Mouse (Mus musculus): ENCODE measurements around the gene Chmp2a. TPM values are rescaled to one million over a fixed set of nuclear protein-coding genes. Genes with fewer than 3 reads are reported as not detected.

The Chmp2a gene
- polyA plus RNA-seq, 1 experiment from 2014 or later: 140 TPM

DNA sequence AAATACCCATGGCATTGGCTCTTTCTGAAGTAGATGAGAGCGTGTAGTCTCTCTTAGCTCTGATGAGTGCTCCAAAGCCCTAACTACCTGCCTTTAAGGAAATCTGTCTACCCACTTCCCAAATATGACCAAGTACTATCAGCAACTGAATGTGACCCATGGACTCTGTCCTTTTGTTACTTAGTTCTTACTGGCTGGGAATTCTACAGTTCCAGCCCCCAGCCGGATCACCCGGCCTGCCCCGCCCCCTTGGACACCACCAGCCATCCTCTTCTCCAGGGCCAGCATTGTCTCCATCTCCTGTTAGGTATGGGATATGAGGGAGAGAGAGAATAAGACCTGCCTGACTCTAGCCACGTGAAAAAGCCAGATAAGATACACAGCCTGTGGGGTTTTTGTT is 36.6 kb downstream of the Chmp2a start, which contains the start of gene Slc27a5:
Gene Slc27a5 (minus strand): TSS at position 140 of the 400 bp plus-strand sequence.
- WGBS: 80% methylated on average over 5 of the region's 5 CpGs

DNA sequence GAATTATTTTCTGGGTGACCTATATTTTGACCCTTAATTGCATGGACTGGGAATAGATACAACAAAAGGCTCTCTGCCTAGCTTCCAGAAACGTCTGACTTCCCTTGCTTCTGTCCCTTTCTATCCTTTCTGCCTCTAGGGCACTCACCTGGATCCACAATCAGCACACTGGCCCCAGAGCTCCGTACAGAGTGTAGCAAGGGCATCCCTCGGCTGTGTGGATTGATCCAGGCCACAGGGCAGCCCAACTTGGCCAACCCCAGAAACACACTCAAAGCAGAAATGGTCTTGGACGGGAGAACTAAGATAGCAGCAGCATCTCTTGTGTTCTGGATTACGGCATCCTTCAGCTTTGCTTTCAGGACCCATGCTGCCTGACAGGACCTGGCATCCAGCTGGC is 37.4 kb downstream of the Chmp2a start:
- H3K27me3 ChIP-seq (ENCODE audit: control insufficient read depth, insufficient read depth, low read length): no peaks in the 10 kb centered on the region
- WGBS: 74% methylated on average over 5 of the region's 5 CpGs
- no peak overlapping the region for H3K9ac ChIP-seq (ENCODE audit: low read length)
- no peak for DNase-seq (ENCODE audit: low spot score, missing footprints)
- no peak for ATAC-seq (ENCODE audit: low FRiP score)
- H3K4me3 ChIP-seq (ENCODE audit: low read depth, low read length): no peak overlapping the region
- no peaks in the 10 kb centered on the region for H3K4me1 ChIP-seq (ENCODE audit: control insufficient read depth, insufficient read depth, low read length)
- H3K9me3 ChIP-seq (ENCODE audit: control insufficient read depth, low read length): no peaks in the 10 kb centered on the region
- no peak overlapping the region for H3K4me2 ChIP-seq
- no peak overlapping the region for H3K27ac ChIP-seq (ENCODE audit: low read depth, low read length)
- no peaks in the 10 kb centered on the region for H3K36me3 ChIP-seq (ENCODE audit: control insufficient read depth, insufficient read depth, low read length)

More for the DNA sequence above, 36.6 kb downstream of the Chmp2a start, which contains the start of gene Slc27a5:
- Histone ChIP-seq H3K9me3 (ENCODE audit: control insufficient read depth, low read length) (no peaks in the 10 kb centered on the region), H3K4me1 (ENCODE audit: control insufficient read depth, insufficient read depth, low read length) (no peaks in the 10 kb centered on the region), H3K27ac (ENCODE audit: low read depth, low read length) (no peak within 1 kb of the TSS), H3K27me3 (ENCODE audit: control insufficient read depth, insufficient read depth, low read length) (no peaks in the 10 kb centered on the region), H3K4me2 (no peak within 1 kb of the TSS), H3K9ac (ENCODE audit: low read length) (no peak within 1 kb of the TSS), H3K4me3 (ENCODE audit: low read depth, low read length) (no peak within 1 kb of the TSS), H3K36me3 (ENCODE audit: control insufficient read depth, insufficient read depth, low read length) (no peaks in the 10 kb centered on the region)
- DNase-seq (ENCODE audit: low spot score, missing footprints): no peak
- no peak for ATAC-seq (ENCODE audit: low FRiP score)

DNA sequence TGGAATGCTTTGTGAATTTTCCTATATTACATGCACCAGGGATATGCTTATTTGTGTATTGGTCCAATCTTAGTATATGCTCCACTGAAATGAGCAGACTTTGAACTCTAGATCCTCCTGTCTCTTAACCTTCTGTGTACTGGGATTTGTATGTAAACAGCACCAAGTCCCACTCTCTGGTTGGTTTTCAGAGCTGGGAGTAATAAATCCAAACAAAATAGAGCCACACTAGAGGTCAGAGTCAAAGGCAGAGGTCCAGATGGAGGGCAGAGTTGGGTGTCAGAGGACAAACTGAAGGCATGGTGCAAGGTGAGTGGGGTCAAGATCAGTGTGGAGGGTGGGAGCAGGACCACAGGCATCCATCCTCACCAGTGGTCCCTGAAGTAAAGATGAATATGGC is 38.7 kb downstream of the Chmp2a start:
- Histone ChIP-seq H3K4me2 (no peak overlapping the region), H3K4me1 (ENCODE audit: control insufficient read depth, insufficient read depth, low read length) (no peaks in the 10 kb centered on the region), H3K27me3 (ENCODE audit: control insufficient read depth, insufficient read depth, low read length) (no peaks in the 10 kb centered on the region), H3K4me3 (ENCODE audit: low read depth, low read length) (no peak overlapping the region), H3K9ac (ENCODE audit: low read length) (no peak overlapping the region), H3K36me3 (ENCODE audit: control insufficient read depth, insufficient read depth, low read length) (no peaks in the 10 kb centered on the region), H3K9me3 (ENCODE audit: control insufficient read depth, low read length) (no peaks in the 10 kb centered on the region), H3K27ac (ENCODE audit: low read depth, low read length) (no peak overlapping the region)
- no peak for DNase-seq (ENCODE audit: low spot score, missing footprints)
- no peak for ATAC-seq (ENCODE audit: low FRiP score)

DNA sequence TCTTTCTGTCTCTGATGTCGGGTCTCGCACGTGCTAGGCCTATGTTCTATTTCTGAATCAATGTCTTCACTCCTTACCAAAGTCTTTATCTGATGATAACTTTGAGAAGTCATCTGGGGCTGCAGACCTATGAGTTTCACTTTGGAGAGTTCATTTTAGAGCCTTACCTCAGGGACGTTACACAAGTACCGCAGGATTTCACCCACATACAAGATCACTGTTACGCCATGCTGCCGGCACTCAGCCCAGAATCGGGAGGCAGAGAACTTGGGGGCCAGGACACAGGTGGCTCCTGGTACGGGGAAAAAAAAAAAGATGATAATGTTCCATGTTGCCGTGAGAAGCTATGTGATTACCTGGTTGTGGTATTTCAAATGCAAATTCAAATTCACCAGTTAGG is 41.5 kb downstream of the Chmp2a start:
- 88% methylated on average over 10 of the region's 10 CpGs for WGBS
- Histone ChIP-seq H3K4me1 (ENCODE audit: control insufficient read depth, insufficient read depth, low read length) (no peaks in the 10 kb centered on the region), H3K27me3 (ENCODE audit: control insufficient read depth, insufficient read depth, low read length) (no peaks in the 10 kb centered on the region), H3K4me3 (ENCODE audit: low read depth, low read length) (no peak overlapping the region), H3K9me3 (ENCODE audit: control insufficient read depth, low read length) (no peaks in the 10 kb centered on the region), H3K9ac (ENCODE audit: low read length) (no peak overlapping the region), H3K27ac (ENCODE audit: low read depth, low read length) (no peak overlapping the region), H3K4me2 (no peak overlapping the region), H3K36me3 (ENCODE audit: control insufficient read depth, insufficient read depth, low read length) (no peaks in the 10 kb centered on the region)
- ATAC-seq (ENCODE audit: low FRiP score) (no peak), DNase-seq (ENCODE audit: low spot score, missing footprints) (no peak)

DNA sequence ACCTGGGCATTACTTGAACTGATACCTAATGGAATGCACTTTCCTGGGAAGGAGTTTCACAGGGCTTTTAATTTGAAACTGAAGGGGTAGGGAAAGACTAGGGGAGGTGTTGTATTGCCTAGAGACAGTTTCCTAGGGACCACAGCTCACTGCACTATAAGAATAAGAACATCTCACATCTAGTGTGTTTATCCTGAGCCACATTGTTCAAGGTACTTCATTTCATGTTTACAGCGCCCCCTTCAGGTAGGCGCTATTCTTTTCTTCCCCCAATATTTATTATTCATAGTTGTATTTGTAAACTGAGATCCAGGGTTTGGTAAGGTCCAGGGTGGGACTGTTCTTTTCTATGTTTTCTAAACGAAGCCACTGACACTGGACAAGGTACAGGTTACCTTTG is 42.4 kb downstream of the Chmp2a start:
- H3K27ac ChIP-seq (ENCODE audit: low read depth, low read length): no peak overlapping the region
- no peaks in the 10 kb centered on the region for H3K4me1 ChIP-seq (ENCODE audit: control insufficient read depth, insufficient read depth, low read length)
- H3K9ac ChIP-seq (ENCODE audit: low read length): no peak overlapping the region
- WGBS: 2% methylated on average over 3 of the region's 3 CpGs
- H3K4me2 ChIP-seq: no peak overlapping the region
- no peak for ATAC-seq (ENCODE audit: low FRiP score)
- H3K9me3 ChIP-seq (ENCODE audit: control insufficient read depth, low read length): no peaks in the 10 kb centered on the region
- H3K36me3 ChIP-seq (ENCODE audit: control insufficient read depth, insufficient read depth, low read length): no peaks in the 10 kb centered on the region
- H3K27me3 ChIP-seq (ENCODE audit: control insufficient read depth, insufficient read depth, low read length): no peaks in the 10 kb centered on the region
- no peak overlapping the region for H3K4me3 ChIP-seq (ENCODE audit: low read depth, low read length)
- DNase-seq (ENCODE audit: low spot score, missing footprints): no peak

DNA sequence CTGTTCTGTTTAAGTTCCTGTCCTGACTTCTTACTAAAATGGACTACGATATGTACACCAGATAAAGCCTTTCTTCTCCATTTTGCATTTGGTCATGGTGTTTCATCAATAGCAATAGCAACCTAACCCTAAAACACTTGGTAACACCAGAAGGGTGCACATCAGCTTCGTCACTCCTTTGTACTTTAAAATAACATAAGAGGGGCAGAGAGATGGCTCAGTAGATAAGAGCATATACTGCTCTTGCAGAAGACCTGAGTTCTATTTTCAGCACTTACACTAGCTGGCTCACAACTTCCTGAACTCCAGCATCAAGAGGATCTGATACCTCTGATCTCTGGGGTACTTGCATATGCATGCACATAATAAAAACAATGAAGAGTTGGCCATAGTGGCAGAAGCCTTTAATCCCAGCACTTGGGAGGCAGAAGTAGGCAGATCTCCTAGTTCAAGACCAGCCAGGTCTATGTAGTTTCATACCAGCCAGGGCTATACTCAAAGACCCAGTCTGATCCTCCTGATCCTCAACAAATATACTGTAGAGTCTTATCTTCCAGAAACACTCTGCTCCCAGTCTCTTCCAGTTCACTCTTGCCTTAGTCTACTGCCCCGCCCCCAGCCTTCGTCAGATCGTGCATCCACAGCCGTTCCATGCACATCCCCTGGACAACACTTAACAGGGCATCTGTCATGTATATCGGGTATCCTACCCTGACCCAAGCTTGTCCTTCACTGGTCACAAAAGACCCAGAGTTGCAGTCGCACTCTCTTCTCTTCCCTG is 47.0 kb downstream of the Chmp2a start:
- DNase-seq (ENCODE audit: low spot score, missing footprints): no peak
- Histone ChIP-seq H3K9ac (ENCODE audit: low read length) (no peak overlapping the region), H3K4me1 (ENCODE audit: control insufficient read depth, insufficient read depth, low read length) (no peaks in the 10 kb centered on the region), H3K9me3 (ENCODE audit: control insufficient read depth, low read length) (no peaks in the 10 kb centered on the region), H3K36me3 (ENCODE audit: control insufficient read depth, insufficient read depth, low read length) (no peaks in the 10 kb centered on the region), H3K27me3 (ENCODE audit: control insufficient read depth, insufficient read depth, low read length) (no peaks in the 10 kb centered on the region), H3K4me2 (no peak overlapping the region), H3K4me3 (ENCODE audit: low read depth, low read length) (no peak overlapping the region), H3K27ac (ENCODE audit: low read depth, low read length) (no peak overlapping the region)
- no peak for ATAC-seq (ENCODE audit: low FRiP score)
- 82% methylated on average over 8 of the region's 8 CpGs for WGBS

DNA sequence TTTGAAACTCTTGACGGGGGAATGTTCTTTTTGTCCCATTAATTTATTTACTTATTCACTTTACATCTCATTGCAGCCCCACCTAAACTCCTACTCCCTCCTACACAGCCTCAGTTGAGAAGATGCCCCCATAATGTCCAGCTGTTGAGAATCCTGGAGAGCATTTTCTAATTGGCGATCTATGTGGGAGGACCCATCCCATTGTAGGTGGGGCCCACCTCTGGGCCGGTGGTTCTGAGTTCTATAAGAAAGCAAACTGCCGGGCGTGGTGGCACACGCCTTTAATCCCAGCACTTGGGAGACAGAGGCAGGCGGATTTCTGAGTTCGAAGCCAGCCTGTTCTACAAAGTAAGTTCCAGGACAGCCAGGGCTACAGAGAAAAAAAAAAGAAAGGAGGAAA is 47.7 kb downstream of the Chmp2a start:
- H3K9ac ChIP-seq (ENCODE audit: low read length): no peak overlapping the region
- 86% methylated on average over 8 of the region's 8 CpGs for WGBS
- no peak overlapping the region for H3K27ac ChIP-seq (ENCODE audit: low read depth, low read length)
- no peaks in the 10 kb centered on the region for H3K4me1 ChIP-seq (ENCODE audit: control insufficient read depth, insufficient read depth, low read length)
- no peaks in the 10 kb centered on the region for H3K9me3 ChIP-seq (ENCODE audit: control insufficient read depth, low read length)
- ATAC-seq (ENCODE audit: low FRiP score): no peak
- H3K36me3 ChIP-seq (ENCODE audit: control insufficient read depth, insufficient read depth, low read length): no peaks in the 10 kb centered on the region
- no peaks in the 10 kb centered on the region for H3K27me3 ChIP-seq (ENCODE audit: control insufficient read depth, insufficient read depth, low read length)
- no peak overlapping the region for H3K4me2 ChIP-seq
- no peak for DNase-seq (ENCODE audit: low spot score, missing footprints)
- H3K4me3 ChIP-seq (ENCODE audit: low read depth, low read length): no peak overlapping the region

DNA sequence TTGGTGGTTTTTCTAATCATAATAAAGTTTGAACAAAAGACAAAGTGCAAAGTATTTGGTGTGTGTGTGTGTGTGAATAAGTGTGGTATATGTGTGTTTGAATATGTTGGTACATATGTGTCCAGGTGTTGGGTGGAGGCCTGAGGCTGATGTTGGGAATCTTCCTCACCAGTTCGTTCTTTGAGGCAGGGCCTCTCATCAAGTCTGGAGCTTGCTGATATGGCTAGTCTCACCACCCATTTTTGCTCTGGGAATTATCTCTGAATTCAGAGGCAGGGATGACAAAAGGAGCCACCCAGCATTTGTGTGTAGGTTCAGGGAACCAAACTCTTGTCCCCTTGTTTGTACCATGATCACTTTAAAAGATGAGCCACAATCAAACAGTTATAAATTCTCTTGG is 48.9 kb downstream of the Chmp2a start:
- no peak overlapping the region for H3K27ac ChIP-seq (ENCODE audit: low read depth, low read length)
- no peaks in the 10 kb centered on the region for H3K9me3 ChIP-seq (ENCODE audit: control insufficient read depth, low read length)
- H3K4me3 ChIP-seq (ENCODE audit: low read depth, low read length): no peak overlapping the region
- H3K27me3 ChIP-seq (ENCODE audit: control insufficient read depth, insufficient read depth, low read length): no peaks in the 10 kb centered on the region
- H3K4me1 ChIP-seq (ENCODE audit: control insufficient read depth, insufficient read depth, low read length): no peaks in the 10 kb centered on the region
- 84% methylated on average over 1 of the region's 1 CpGs for WGBS
- DNase-seq (ENCODE audit: low spot score, missing footprints) (no peak), ATAC-seq (ENCODE audit: low FRiP score) (no peak)
- no peak overlapping the region for H3K4me2 ChIP-seq
- H3K9ac ChIP-seq (ENCODE audit: low read length): no peak overlapping the region
- H3K36me3 ChIP-seq (ENCODE audit: control insufficient read depth, insufficient read depth, low read length): no peaks in the 10 kb centered on the region
